Mouse (Mus musculus) kidney, postnatal 0 days (tissue): ENCODE data around the gene Ift81. TPM values are rescaled to one million over a fixed set of nuclear protein-coding genes. Genes with fewer than 3 reads are reported as not detected.

Experiments
- ATAC-seq: fragments of 200-750 bp; cut with Nextera tagmentation; replicated peaks from 2 replicates; pipeline ENCODE4 v1.8.0; 2017; ENCODE audit warnings: low read depth, moderate number of reproducible peaks, moderate TSS enrichment, moderate library complexity; ENCODE audit not compliant: low FRiP score
- DNase-seq: peaks from one replicate; pipeline ENCODE4 v3.0.0-alpha.2; 2016; ENCODE audit warnings: low spot score
- H3K27ac ChIP-seq: fragments of 300-500 bp; sonication (generic); 2 replicates; pipeline ENCODE4 v1.5.1; 2014; ENCODE audit warnings: mild to moderate bottlenecking
- H3K27me3 ChIP-seq: fragments of 300-500 bp; sonication (generic); 2 replicates; pipeline ENCODE4 v1.6.1; 2014; ENCODE audit warnings: low read length, mixed read lengths; ENCODE audit not compliant: insufficient read depth
- H3K36me3 ChIP-seq: fragments of 300-500 bp; sonication (generic); 2 replicates; pipeline ENCODE4 v1.6.1; 2014; ENCODE audit warnings: low read length, mixed read lengths; ENCODE audit not compliant: insufficient read depth
- H3K4me1 ChIP-seq: fragments of 300-500 bp; sonication (generic); replicated peaks from 2 replicates; pipeline ENCODE4 v1.6.1; 2014; ENCODE audit warnings: antibody characterized with exemption, low read length, mixed read lengths; ENCODE audit not compliant: insufficient read depth
- H3K4me2 ChIP-seq: fragments of 300-500 bp; sonication (generic); 2 replicates; pipeline ENCODE4 v1.6.1; 2014; ENCODE audit warnings: mild to moderate bottlenecking, low read length, moderate library complexity, mixed read lengths
- H3K4me3 ChIP-seq: fragments of 300-500 bp; sonication (generic); replicated peaks from 2 replicates; pipeline ENCODE4 v1.5.1; 2014; ENCODE audit warnings: low read depth, low read length
- H3K9ac ChIP-seq: fragments of 300-500 bp; sonication (generic); 2 replicates; pipeline ENCODE4 v1.6.1; 2014; ENCODE audit warnings: low read depth, low read length
- H3K9me3 ChIP-seq: fragments of 300-500 bp; sonication (generic); replicated peaks from 2 replicates; pipeline ENCODE4 v1.6.1; 2016; ENCODE audit warnings: low read length, inconsistent platforms, mixed read lengths
- CTCF ChIP-seq: IDR thresholded peaks from 2 replicates; pipeline ENCODE4 v1.5.1; 2016; ENCODE audit warnings: antibody characterized with exemption, low read depth, mild to moderate bottlenecking, moderate library complexity
- WGBS: fragments of 180-500 bp; shearing (Covaris S2); extraction: QIAGEN DNeasy Blood & Tissue Kit; methylation state at CpG from one replicate; pipeline ENCODE4 v1.1.7; 2014; 5-methylcytosine and 5-hydroxymethylcytosine counted together
- polyA plus RNA-seq: library from polyadenylated mRNA; unstranded; fragments of >200 nt; fragmentation: Nextera tagmentation; extraction: Ambion mirVana; gene quantifications from 2 replicates; pipeline ENCODE4 v1.2.1, GENCODE M21; 2015

Gene Ift81
- polyA plus RNA-seq, 1 experiment from 2014 or later, result 39.1 TPM

- no peak; the same call in 1 of the 2 replicates for ATAC-seq
- H3K9me3 ChIP-seq, result no peaks in the 10 kb centered on the region
- no peak for TF ChIP-seq CTCF
- peaks cover 26% of the 10 kb centered on the region for H3K4me1 ChIP-seq
- no peak overlapping the region for H3K9ac ChIP-seq
- 23% methylated on average over 9 of the region's 9 CpGs for WGBS
- no peaks in the 10 kb centered on the region for H3K27me3 ChIP-seq
- no peaks in the 10 kb centered on the region for H3K36me3 ChIP-seq
- DNase-seq, result no peak
- H3K4me3 ChIP-seq, result no peak overlapping the region
- H3K4me2 ChIP-seq, result no peak overlapping the region
- 0 out of 2 replicates have a peak overlapping the region, but pooled peaks have one; percentile 15 for H3K27ac ChIP-seq
Measured at GRCm38 (mm10) chr5:122511405-122511804, 102.9 kb downstream of the Ift81 start.

GRCm38 (mm10) chr5:122510651-122511157 is 103.6 kb downstream of the Ift81 start:
- Histone ChIP-seq H3K27ac (0 out of 2 replicates have a peak overlapping the region, but pooled peaks have one; percentile 15), H3K4me3 (no peak overlapping the region), H3K4me2 (peak overlapping the region; percentile 40), H3K27me3 (no peaks in the 10 kb centered on the region), H3K9ac (no peak overlapping the region), H3K9me3 (no peaks in the 10 kb centered on the region), H3K36me3 (no peaks in the 10 kb centered on the region), H3K4me1 (peaks cover 26% of the 10 kb centered on the region)
- DNase-seq (peak; percentile 71), ATAC-seq (no peak; the same call in 1 of the 2 replicates)
- 12% methylated on average over 17 of the region's 17 CpGs for WGBS
- no peak for TF ChIP-seq CTCF

- ATAC-seq (no peak), DNase-seq (no peak)
- 24% methylated on average over 7 of the region's 7 CpGs for WGBS
- Histone ChIP-seq H3K4me2 (no peak overlapping the region), H3K9ac (no peak overlapping the region), H3K4me1 (peaks cover 26% of the 10 kb centered on the region), H3K27ac (no peak overlapping the region), H3K36me3 (no peaks in the 10 kb centered on the region), H3K27me3 (no peaks in the 10 kb centered on the region), H3K9me3 (no peaks in the 10 kb centered on the region), H3K4me3 (no peak overlapping the region)
- no peak for TF ChIP-seq CTCF
Measured at GRCm38 (mm10) chr5:122509608-122510007, 104.7 kb downstream of the Ift81 start.

GRCm38 (mm10) chr5:122508861-122509306 is 105.4 kb downstream of the Ift81 start:
- DNase-seq, result no peak
- H3K36me3 ChIP-seq, result no peaks in the 10 kb centered on the region
- H3K4me1 ChIP-seq, result peaks cover 21% of the 10 kb centered on the region
- TF ChIP-seq CTCF, result no peak
- no peak overlapping the region for H3K27ac ChIP-seq
- no peak for ATAC-seq
- WGBS, result 58% methylated on average over 11 of the region's 11 CpGs
- H3K4me3 ChIP-seq, result no peak overlapping the region
- no peak overlapping the region for H3K4me2 ChIP-seq
- H3K9ac ChIP-seq, result no peak overlapping the region
- H3K27me3 ChIP-seq, result no peaks in the 10 kb centered on the region
- H3K9me3 ChIP-seq, result no peaks in the 10 kb centered on the region

GRCm38 (mm10) chr5:122507396-122507795 is 106.9 kb downstream of the Ift81 start:
- no peak for DNase-seq

GRCm38 (mm10) chr5:122506462-122506861 is 107.9 kb downstream of the Ift81 start:
- TF ChIP-seq CTCF, result peak; percentile 41; the same call in 1 of the 2 replicates
- H3K4me1 ChIP-seq, result peaks cover 15% of the 10 kb centered on the region
- H3K27me3 ChIP-seq, result no peaks in the 10 kb centered on the region
- 90% methylated on average over 3 of the region's 3 CpGs for WGBS
- no peaks in the 10 kb centered on the region for H3K36me3 ChIP-seq
- no peak overlapping the region for H3K27ac ChIP-seq
- ATAC-seq (no peak), DNase-seq (no peak)
- H3K4me3 ChIP-seq, result no peak overlapping the region
- no peak overlapping the region for H3K9ac ChIP-seq
- H3K9me3 ChIP-seq, result no peaks in the 10 kb centered on the region
- no peak overlapping the region for H3K4me2 ChIP-seq

More at GRCm38 (mm10) chr5:122507396-122507795, 106.9 kb downstream of the Ift81 start:
- Histone ChIP-seq H3K4me3 (no peak overlapping the region), H3K36me3 (no peaks in the 10 kb centered on the region), H3K9ac (no peak overlapping the region), H3K4me1 (peaks cover 18% of the 10 kb centered on the region), H3K27ac (no peak overlapping the region), H3K4me2 (no peak overlapping the region), H3K9me3 (no peaks in the 10 kb centered on the region), H3K27me3 (no peaks in the 10 kb centered on the region)
- TF ChIP-seq CTCF, result no peak
- no peak for ATAC-seq

GRCm38 (mm10) chr5:122505554-122505953 is 108.8 kb downstream of the Ift81 start:
- Histone ChIP-seq H3K4me1 (peaks cover 6% of the 10 kb centered on the region; the same call in 1 of the 2 replicates), H3K36me3 (no peaks in the 10 kb centered on the region), H3K27ac (no peak overlapping the region), H3K4me3 (no peak overlapping the region), H3K9ac (no peak overlapping the region), H3K27me3 (no peaks in the 10 kb centered on the region), H3K4me2 (no peak overlapping the region), H3K9me3 (no peaks in the 10 kb centered on the region)
- WGBS, result 85% methylated on average over 5 of the region's 5 CpGs
- no peak for TF ChIP-seq CTCF
- ATAC-seq (no peak), DNase-seq (no peak)
